Mouse (Mus musculus): ENCODE data around the gene Rmi1. TPM values are rescaled to one million over a fixed set of nuclear protein-coding genes. Genes with fewer than 3 reads are reported as not detected.
"Not testable (repeated sequence)": the region's sequence is repeated elsewhere in the genome, so short reads cannot be mapped to it uniquely, and the experiment has no call there.

The Rmi1 gene
- total and polyA plus RNA-seq, 3 experiments = 29.8 to 170 (median 95.0) TPM

GRCm38 (mm10) chr13:58397651-58398050, 4.4 kb upstream of the Rmi1 start:
- no peak for TF ChIP-seq GATA1 (IDR thresholded peaks at IDR 0.05; ENCODE audit: borderline replicate concordance, low read length)
- no peak for TF ChIP-seq CTCF (IDR thresholded peaks at IDR 0.05; ENCODE audit: low read depth, low read length)
- no peak for TF ChIP-seq TAL1 (conservative IDR thresholded peaks at IDR 0.05; ENCODE audit: low read depth, low read length)
- TF ChIP-seq POLR2AphosphoS5 (IDR thresholded peaks at IDR 0.05; ENCODE audit: insufficient replicate concordance, low read depth, low read length) = no peak
- no peak for TF ChIP-seq GATA2 (IDR thresholded peaks at IDR 0.05; ENCODE audit: borderline replicate concordance, low read depth, low read length)
- Histone ChIP-seq H3K9me3 (replicated peaks) (no peaks in the 10 kb centered on the region), H3K4me3 (ENCODE audit: low read depth, low read length) (peak overlapping the region; percentile 56; the same call in 1 of the 2 replicates), H3K4me1 (ENCODE audit: insufficient read depth, low read depth, low read length) (peaks cover 26% of the 10 kb centered on the region), H3K27me3 (ENCODE audit: insufficient read depth, low read length) (no peaks in the 10 kb centered on the region), H3K36me3 (replicated peaks) (peaks cover 59% of the 10 kb centered on the region)
- DNase-seq (ENCODE audit: low spot score) (no peak), ATAC-seq (ENCODE audit: extremely low read depth, insufficient number of reproducible peaks, low FRiP score, poor library complexity, severe bottlenecking) (no peak)

- H3K4me1 ChIP-seq (ENCODE audit: insufficient read depth, low read depth, low read length) = peaks cover 23% of the 10 kb centered on the region
- peak overlapping the region; percentile 93 for H3K4me3 ChIP-seq (ENCODE audit: low read depth, low read length)
- TF ChIP-seq TAL1 (conservative IDR thresholded peaks at IDR 0.05; ENCODE audit: low read depth, low read length) = no peak
- no peak for TF ChIP-seq POLR2AphosphoS5 (IDR thresholded peaks at IDR 0.05; ENCODE audit: insufficient replicate concordance, low read depth, low read length)
- no peak for TF ChIP-seq CTCF (IDR thresholded peaks at IDR 0.05; ENCODE audit: low read depth, low read length)
- TF ChIP-seq GATA2 (IDR thresholded peaks at IDR 0.05; ENCODE audit: borderline replicate concordance, low read depth, low read length) = no peak
- ATAC-seq (ENCODE audit: extremely low read depth, insufficient number of reproducible peaks, low FRiP score, poor library complexity, severe bottlenecking) (no peak), DNase-seq (ENCODE audit: low spot score) (peak; percentile 41)
- H3K27me3 ChIP-seq (ENCODE audit: insufficient read depth, low read length) = no peaks in the 10 kb centered on the region
- no peaks in the 10 kb centered on the region for H3K9me3 ChIP-seq (replicated peaks)
- peaks cover 43% of the 10 kb centered on the region for H3K36me3 ChIP-seq (replicated peaks)
Observed at GRCm38 (mm10) chr13:58400576-58400975, 1.5 kb upstream of the Rmi1 start.

GRCm38 (mm10) chr13:58401135-58402002, 679 bp upstream of the Rmi1 start:
- peaks cover 42% of the 10 kb centered on the region for H3K36me3 ChIP-seq (replicated peaks)

GRCm38 (mm10) chr13:58402744-58403110, 679 bp downstream of the Rmi1 start:
- Histone ChIP-seq H3K4me1 (ENCODE audit: insufficient read depth, low read depth, low read length) (peaks cover 22% of the 10 kb centered on the region), H3K36me3 (replicated peaks) (peaks cover 43% of the 10 kb centered on the region), H3K9me3 (replicated peaks) (no peaks in the 10 kb centered on the region), H3K4me3 (ENCODE audit: low read depth, low read length) (peak overlapping the region; percentile 93), H3K27me3 (ENCODE audit: insufficient read depth, low read length) (no peaks in the 10 kb centered on the region)
- DNase-seq (ENCODE audit: low spot score) (no peak), ATAC-seq (ENCODE audit: extremely low read depth, insufficient number of reproducible peaks, low FRiP score, poor library complexity, severe bottlenecking) (no peak)
- TF ChIP-seq CTCF (IDR thresholded peaks at IDR 0.05; ENCODE audit: low read depth, low read length) (no peak), GATA2 (IDR thresholded peaks at IDR 0.05; ENCODE audit: borderline replicate concordance, low read depth, low read length) (no peak), POLR2AphosphoS5 (IDR thresholded peaks at IDR 0.05; ENCODE audit: insufficient replicate concordance, low read depth, low read length) (no peak), TAL1 (conservative IDR thresholded peaks at IDR 0.05; ENCODE audit: low read depth, low read length) (no peak), GATA1 (IDR thresholded peaks at IDR 0.05; ENCODE audit: borderline replicate concordance, low read length) (no peak)

More at GRCm38 (mm10) chr13:58401135-58402002, 679 bp upstream of the Rmi1 start:
- Histone ChIP-seq H3K4me3 (ENCODE audit: low read depth, low read length) (peak overlapping the region; percentile 93), H3K27me3 (ENCODE audit: insufficient read depth, low read length) (no peaks in the 10 kb centered on the region), H3K9me3 (replicated peaks) (no peaks in the 10 kb centered on the region), H3K4me1 (ENCODE audit: insufficient read depth, low read depth, low read length) (peaks cover 26% of the 10 kb centered on the region)
- peak; percentile 71 for DNase-seq (ENCODE audit: low spot score)
- no peak for ATAC-seq (ENCODE audit: extremely low read depth, insufficient number of reproducible peaks, low FRiP score, poor library complexity, severe bottlenecking)
- TF ChIP-seq TAL1 (conservative IDR thresholded peaks at IDR 0.05; ENCODE audit: low read depth, low read length) (no peak), CTCF (IDR thresholded peaks at IDR 0.05; ENCODE audit: low read depth, low read length) (no peak), GATA1 (IDR thresholded peaks at IDR 0.05; ENCODE audit: borderline replicate concordance, low read length) (no peak), GATA2 (IDR thresholded peaks at IDR 0.05; ENCODE audit: borderline replicate concordance, low read depth, low read length) (no peak), POLR2AphosphoS5 (IDR thresholded peaks at IDR 0.05; ENCODE audit: insufficient replicate concordance, low read depth, low read length) (no peak)

GRCm38 (mm10) chr13:58403243-58403642, 1.2 kb downstream of the Rmi1 start, which contains the start of gene Hnrnpk:
Hnrnpk (minus strand) TSS chr13:58403343.
- not testable (repeated sequence) for ATAC-seq (ENCODE audit: extremely low read depth, insufficient number of reproducible peaks, low FRiP score, poor library complexity, severe bottlenecking); DNase-seq (ENCODE audit: low spot score); H3K9me3 ChIP-seq (replicated peaks); H3K27me3 ChIP-seq (ENCODE audit: insufficient read depth, low read length)
- Histone ChIP-seq H3K4me3 (ENCODE audit: low read depth, low read length) (peak within 1 kb of the TSS; percentile 93), H3K4me1 (ENCODE audit: insufficient read depth, low read depth, low read length) (peaks cover 19% of the 10 kb centered on the region), H3K36me3 (replicated peaks) (peaks cover 39% of the 10 kb centered on the region)

- TF ChIP-seq TAL1 (conservative IDR thresholded peaks at IDR 0.05; ENCODE audit: low read depth, low read length) (no peak), GATA2 (IDR thresholded peaks at IDR 0.05; ENCODE audit: borderline replicate concordance, low read depth, low read length) (no peak), GATA1 (IDR thresholded peaks at IDR 0.05; ENCODE audit: borderline replicate concordance, low read length) (no peak), POLR2AphosphoS5 (IDR thresholded peaks at IDR 0.05; ENCODE audit: insufficient replicate concordance, low read depth, low read length) (no peak), CTCF (IDR thresholded peaks at IDR 0.05; ENCODE audit: low read depth, low read length) (no peak)
- H3K9me3 ChIP-seq (replicated peaks) = peaks cover 9% of the 10 kb centered on the region
- H3K4me3 ChIP-seq (ENCODE audit: low read depth, low read length) = no peak overlapping the region
- H3K4me1 ChIP-seq (ENCODE audit: insufficient read depth, low read depth, low read length) = peaks cover 7% of the 10 kb centered on the region
- H3K27me3 ChIP-seq (ENCODE audit: insufficient read depth, low read length) = no peaks in the 10 kb centered on the region
- no peak for DNase-seq (ENCODE audit: low spot score)
- ATAC-seq (ENCODE audit: extremely low read depth, insufficient number of reproducible peaks, low FRiP score, poor library complexity, severe bottlenecking) = no peak
- peaks cover 39% of the 10 kb centered on the region for H3K36me3 ChIP-seq (replicated peaks)
Observed at GRCm38 (mm10) chr13:58411073-58411472, 9.0 kb downstream of the Rmi1 start.
